Mouse (Mus musculus) lung, postnatal 0 days (tissue): ENCODE measurements around the gene Clta. TPM values are rescaled to one million over a fixed set of nuclear protein-coding genes. Genes with fewer than 3 reads are reported as not detected.

Source experiments
- ATAC-seq: fragments of 200-750 bp; cut with Nextera tagmentation; 2 replicates; pipeline ENCODE4 v1.8.0; 2017; ENCODE audit warnings: moderate library complexity
- DNase-seq: peaks from one replicate; pipeline ENCODE4 v3.0.0-alpha.2; 2016; ENCODE audit warnings: low spot score
- H3K27ac ChIP-seq: fragments of 300-500 bp; sonication (generic); 2 replicates; pipeline ENCODE4 v1.5.1; 2014; ENCODE audit warnings: antibody characterized with exemption, mild to moderate bottlenecking, low read length, mixed read lengths
- H3K27me3 ChIP-seq: fragments of 300-500 bp; sonication (generic); replicated peaks from 2 replicates; pipeline ENCODE4 v1.6.1; 2014; ENCODE audit warnings: low read length, mixed read lengths; ENCODE audit not compliant: insufficient read depth
- H3K36me3 ChIP-seq: fragments of 300-500 bp; sonication (generic); 2 replicates; pipeline ENCODE4 v1.6.1; 2014; ENCODE audit warnings: low read length, mixed read lengths; ENCODE audit not compliant: insufficient read depth
- H3K4me1 ChIP-seq: fragments of 300-500 bp; sonication (generic); 2 replicates; pipeline ENCODE4 v1.6.1; 2014; ENCODE audit warnings: antibody characterized with exemption, low read depth, low read length, mixed read lengths; ENCODE audit not compliant: insufficient read depth
- H3K4me2 ChIP-seq: fragments of 300-500 bp; sonication (generic); replicated peaks from 2 replicates; pipeline ENCODE4 v1.6.1; 2014; ENCODE audit warnings: low read depth, mild to moderate bottlenecking, low read length, moderate library complexity, mixed read lengths
- H3K4me3 ChIP-seq: fragments of 300-500 bp; sonication (generic); 2 replicates; pipeline ENCODE4 v1.5.1; 2014; ENCODE audit warnings: low read depth, low read length
- H3K9ac ChIP-seq: fragments of 300-500 bp; sonication (generic); replicated peaks from 2 replicates; pipeline ENCODE4 v1.6.1; 2014; ENCODE audit warnings: low read depth, mild to moderate bottlenecking
- H3K9me3 ChIP-seq: fragments of 300-500 bp; sonication (generic); 2 replicates; pipeline ENCODE4 v1.6.1; 2016; ENCODE audit warnings: low read length, mixed read lengths
- CTCF ChIP-seq: IDR thresholded peaks from 2 replicates; pipeline ENCODE4 v1.5.1; 2016; ENCODE audit warnings: antibody characterized with exemption, mild to moderate bottlenecking
- EP300 ChIP-seq: IDR thresholded peaks from 2 replicates; pipeline ENCODE4 v1.6.1; 2016; ENCODE audit warnings: antibody characterized with exemption, mild to moderate bottlenecking, control low read depth
- WGBS: fragments of 180-500 bp; shearing (Covaris S2); extraction: QIAGEN DNeasy Blood & Tissue Kit; methylation state at CpG from one replicate; pipeline ENCODE4 v1.1.7; 2014; 5-methylcytosine and 5-hydroxymethylcytosine counted together
- polyA plus RNA-seq: library from polyadenylated mRNA; unstranded; fragments of >200 nt; fragmentation: Nextera tagmentation; extraction: Ambion mirVana; gene quantifications from 2 replicates; pipeline ENCODE4 v1.2.1, GENCODE M21; 2015

Clta gene
- 209 and 221 TPM in 2 replicates for polyA plus RNA-seq

DNA sequence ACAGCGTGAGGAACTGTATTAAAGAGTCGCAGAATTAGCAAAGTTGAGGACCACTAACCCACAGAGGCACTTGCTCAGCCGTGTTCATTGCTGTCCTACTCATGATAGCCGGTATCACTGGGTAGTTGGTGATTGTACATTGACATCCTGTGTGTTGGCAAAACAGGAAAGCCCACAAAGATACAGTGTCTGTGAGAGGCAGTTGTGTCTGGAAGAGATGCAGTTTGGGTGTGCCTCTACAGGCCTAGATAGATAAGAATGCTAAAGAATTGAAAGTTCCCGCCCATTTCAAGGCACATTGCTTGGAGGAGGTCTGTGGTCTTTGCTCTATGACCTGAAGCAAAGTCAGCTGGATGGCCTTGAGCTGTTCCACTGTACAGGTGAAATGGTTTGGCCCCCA lies at the start of gene Clta:
Clta (plus strand) TSS at position 327 of the 400 bp plus-strand sequence.
- no peak within 1 kb of the TSS for H3K27ac ChIP-seq
- H3K4me3 ChIP-seq: no peak within 1 kb of the TSS
- no peaks in the 10 kb centered on the region for H3K9me3 ChIP-seq
- TF ChIP-seq CTCF (no peak), EP300 (no peak)
- no peaks in the 10 kb centered on the region for H3K4me1 ChIP-seq
- H3K27me3 ChIP-seq: no peaks in the 10 kb centered on the region
- no peak for DNase-seq
- 71% methylated on average over 5 of the region's 5 CpGs for WGBS
- H3K36me3 ChIP-seq: no peaks in the 10 kb centered on the region
- H3K4me2 ChIP-seq: no peak within 1 kb of the TSS; the same call in 1 of the 2 replicates
- no peak within 1 kb of the TSS for H3K9ac ChIP-seq
- peak; percentile 16; the same call in 1 of the 2 replicates for ATAC-seq

DNA sequence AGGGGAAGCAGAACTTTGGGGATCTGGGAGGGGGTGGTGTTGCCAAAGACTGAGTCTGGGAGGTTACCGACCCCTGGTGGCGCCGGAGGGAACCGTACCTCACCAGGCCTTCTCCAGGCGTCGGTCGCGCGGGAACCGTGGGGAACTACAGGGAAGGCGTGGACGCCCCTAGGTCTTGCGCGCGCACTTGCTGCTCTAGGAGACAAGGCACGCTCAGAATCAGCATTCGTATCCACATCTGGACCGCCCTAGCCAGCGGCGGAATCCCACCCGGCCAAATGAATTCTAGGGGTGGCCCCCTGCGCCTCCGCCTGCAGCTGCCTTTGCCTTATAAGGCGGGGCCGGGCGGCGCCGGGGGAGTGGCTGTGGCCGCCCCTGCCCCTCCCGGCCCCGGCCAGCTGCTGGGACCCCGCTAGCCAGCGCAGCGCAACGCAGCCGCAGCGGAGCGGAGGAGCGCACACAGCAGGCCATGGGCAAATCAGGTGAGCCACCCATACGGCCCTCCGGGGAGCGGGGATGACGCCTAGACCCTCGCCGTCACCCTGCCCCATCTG lies 46.9 kb upstream of the Clta start, which contains the start of gene Glipr2:
Glipr2 (plus strand) TSS at position 110 of the 554 bp plus-strand sequence.
- Histone ChIP-seq H3K27me3 (no peaks in the 10 kb centered on the region), H3K27ac (peak within 1 kb of the TSS; percentile 72), H3K4me2 (peak within 1 kb of the TSS; percentile 97), H3K4me3 (peak within 1 kb of the TSS; percentile 60), H3K4me1 (peaks cover 4% of the 10 kb centered on the region; the same call in 1 of the 2 replicates), H3K9ac (peak within 1 kb of the TSS; percentile 41; the same call in 1 of the 2 replicates), H3K36me3 (no peaks in the 10 kb centered on the region), H3K9me3 (no peaks in the 10 kb centered on the region)
- ATAC-seq (peak; percentile 90), DNase-seq (peak; percentile 92)
- WGBS: 0% methylated on average over 45 of the region's 45 CpGs
- TF ChIP-seq EP300: no peak
- peak; percentile 88 for TF ChIP-seq CTCF

DNA sequence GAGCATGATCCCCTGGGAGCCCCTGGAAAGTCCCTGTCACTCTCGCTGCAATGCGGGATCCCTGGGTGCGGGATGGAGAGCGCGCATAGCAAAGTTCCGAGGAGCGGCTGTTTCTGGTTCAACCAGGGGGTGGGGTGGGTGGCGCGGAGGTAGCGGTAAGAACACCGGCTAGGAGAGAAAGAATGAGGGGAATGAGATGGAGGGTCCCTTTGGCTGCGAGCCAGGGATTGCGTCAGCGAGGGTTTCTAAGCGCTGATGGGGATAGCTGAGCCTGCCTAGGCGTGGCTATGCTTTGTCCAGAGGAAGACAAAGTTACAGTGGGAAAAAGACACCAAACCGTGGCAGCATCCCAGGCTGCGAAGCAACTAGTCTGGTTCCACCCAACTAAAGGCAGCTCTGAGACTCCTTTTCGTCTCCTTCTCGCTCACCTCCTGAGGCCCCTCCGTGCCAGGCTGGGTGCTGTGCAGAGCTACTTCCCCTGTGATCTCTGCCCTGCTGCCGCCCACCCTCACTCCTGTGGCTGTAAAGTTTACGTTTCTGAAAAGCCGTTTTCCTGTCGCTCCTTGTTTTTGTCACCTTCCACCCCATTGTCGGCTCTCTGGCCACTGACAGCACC lies 46.3 kb upstream of the Clta start:
- DNase-seq (peak; percentile 71), ATAC-seq (peak; percentile 60)
- H3K9me3 ChIP-seq: no peaks in the 10 kb centered on the region
- no peaks in the 10 kb centered on the region for H3K27me3 ChIP-seq
- H3K27ac ChIP-seq: peak overlapping the region; percentile 72
- TF ChIP-seq CTCF (no peak; the same call in 1 of the 2 replicates), EP300 (no peak)
- H3K36me3 ChIP-seq: no peaks in the 10 kb centered on the region
- WGBS: under 1% methylated on average over 26 of the region's 26 CpGs
- peak overlapping the region; percentile 41; the same call in 1 of the 2 replicates for H3K9ac ChIP-seq
- peak overlapping the region; percentile 97 for H3K4me2 ChIP-seq
- peaks cover 4% of the 10 kb centered on the region; the same call in 1 of the 2 replicates for H3K4me1 ChIP-seq
- peak overlapping the region; percentile 60 for H3K4me3 ChIP-seq

DNA sequence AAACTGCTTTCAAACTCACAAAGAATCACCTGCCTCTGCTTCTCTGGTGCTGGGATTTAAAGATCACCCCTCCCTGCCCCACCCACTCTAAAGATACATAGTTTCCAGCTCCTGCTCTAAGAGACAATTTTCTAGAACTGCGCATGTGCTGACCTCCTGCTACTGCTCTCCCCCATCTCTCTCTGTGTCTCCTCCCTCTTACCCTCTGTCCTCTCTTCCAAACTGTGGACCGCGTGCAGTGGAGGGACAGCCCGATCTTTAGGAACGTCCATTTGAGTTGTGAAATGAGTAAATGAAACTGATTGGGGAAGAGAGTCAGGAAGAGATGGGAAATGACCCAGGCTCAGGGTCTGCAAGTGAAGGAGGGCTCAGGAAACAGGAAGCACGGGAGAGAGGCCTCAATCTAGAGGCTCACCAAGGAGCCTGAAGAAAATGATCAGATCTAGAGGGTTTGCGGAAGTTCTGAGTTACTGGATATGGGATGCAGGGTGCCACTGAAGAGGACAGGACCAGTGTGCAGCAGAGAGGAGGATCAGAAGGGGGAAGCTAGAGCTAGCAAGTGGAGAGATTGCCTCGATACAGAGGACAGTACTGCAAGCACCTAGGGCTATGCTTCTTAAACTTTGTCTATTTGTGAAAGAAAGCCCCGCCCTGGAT lies 44.6 kb upstream of the Clta start:
- no peaks in the 10 kb centered on the region for H3K27me3 ChIP-seq
- no peaks in the 10 kb centered on the region for H3K9me3 ChIP-seq
- DNase-seq (peak; percentile 54), ATAC-seq (no peak)
- WGBS: 46% methylated on average over 9 of the region's 9 CpGs
- H3K27ac ChIP-seq: 0 out of 2 replicates have a peak overlapping the region, but pooled peaks have one; percentile 5
- no peak overlapping the region for H3K9ac ChIP-seq
- H3K36me3 ChIP-seq: no peaks in the 10 kb centered on the region
- H3K4me2 ChIP-seq: peak overlapping the region; percentile 97; the same call in 1 of the 2 replicates
- peaks cover 13% of the 10 kb centered on the region for H3K4me1 ChIP-seq
- no peak overlapping the region for H3K4me3 ChIP-seq
- no peak for TF ChIP-seq CTCF
- no peak for TF ChIP-seq EP300

DNA sequence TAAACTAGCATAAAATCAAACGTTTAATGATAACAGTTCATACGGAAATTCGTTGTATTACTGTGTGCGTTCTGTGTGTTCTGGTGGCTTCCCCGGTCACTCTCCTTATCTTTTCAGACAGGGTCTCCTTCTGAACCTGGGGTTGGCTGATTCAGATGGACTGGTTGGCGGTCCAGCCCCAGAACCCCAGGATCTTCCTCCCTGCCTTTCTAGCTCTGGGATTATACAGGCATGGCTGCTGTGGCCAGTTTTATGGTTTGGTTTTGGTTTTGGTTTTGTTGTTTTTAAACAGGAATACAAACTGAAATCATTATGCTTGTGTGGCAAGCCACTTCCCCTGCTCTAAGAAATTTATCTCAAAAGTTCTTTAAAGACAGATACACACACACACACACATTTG lies 44.0 kb upstream of the Clta start:
- Histone ChIP-seq H3K4me3 (no peak overlapping the region), H3K9me3 (no peaks in the 10 kb centered on the region), H3K9ac (no peak overlapping the region), H3K27ac (0 out of 2 replicates have a peak overlapping the region, but pooled peaks have one; percentile 5), H3K27me3 (no peaks in the 10 kb centered on the region), H3K4me1 (peaks cover 13% of the 10 kb centered on the region), H3K4me2 (peak overlapping the region; percentile 28; the same call in 1 of the 2 replicates), H3K36me3 (no peaks in the 10 kb centered on the region)
- no peak for TF ChIP-seq EP300
- no peak for TF ChIP-seq CTCF
- ATAC-seq: no peak
- 70% methylated on average over 6 of the region's 6 CpGs for WGBS
- no peak for DNase-seq

DNA sequence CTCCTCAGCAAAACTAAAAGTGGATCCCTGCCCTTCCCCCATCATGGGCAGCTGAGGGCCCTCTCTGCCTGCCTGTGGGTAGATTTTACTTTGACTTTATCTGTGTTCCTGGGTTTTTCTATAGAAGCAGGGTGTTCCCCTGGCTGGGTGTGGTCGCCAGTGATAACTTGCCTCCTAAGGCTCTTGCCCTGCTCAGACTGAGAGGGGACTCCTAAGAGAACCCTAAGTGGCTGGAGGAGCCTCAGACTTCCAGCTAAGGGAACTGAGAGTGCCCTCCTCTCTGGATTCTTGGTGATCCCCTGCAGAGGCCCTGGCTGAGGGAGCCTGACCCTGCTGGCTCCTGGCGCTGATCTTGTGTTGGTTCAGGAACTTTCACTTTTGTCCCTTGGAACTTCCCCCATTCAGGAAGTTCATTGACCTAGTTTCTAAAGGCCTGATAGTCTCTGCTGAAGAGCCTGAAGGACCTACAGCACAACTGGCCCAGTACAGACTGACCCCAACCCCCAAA lies 39.9 kb upstream of the Clta start:
- Histone ChIP-seq H3K4me2 (peak overlapping the region; percentile 32; the same call in 1 of the 2 replicates), H3K9me3 (no peaks in the 10 kb centered on the region), H3K27me3 (no peaks in the 10 kb centered on the region), H3K36me3 (no peaks in the 10 kb centered on the region), H3K27ac (peak overlapping the region; percentile 72), H3K4me1 (peaks cover 17% of the 10 kb centered on the region; the same call in 1 of the 2 replicates), H3K9ac (no peak overlapping the region), H3K4me3 (no peak overlapping the region)
- ATAC-seq (peak; percentile 58), DNase-seq (peak; percentile 75)
- TF ChIP-seq EP300 (no peak), CTCF (no peak)
- 20% methylated on average over 2 of the region's 2 CpGs for WGBS
